Mouse (Mus musculus) heart, postnatal 25 days (tissue): Measurements from ENCODE around the gene Med11. TPM values are rescaled to one million over a fixed set of nuclear protein-coding genes. Genes with fewer than 3 reads are reported as not detected.

Experiments used
- DNase-seq: peaks from one replicate; pipeline ENCODE4 v3.0.0; 2022; ENCODE audit warnings: low spot score
- intact Hi-C: fragments of 180-260 bp; cut with DNase I; formaldehyde crosslinking; loops from one replicate; pipeline ENCODE4 v1.15.1; 2025
- microRNA-seq: library from miRNA; unstranded; fragments of <30 nt; microRNA quantifications from one replicate; pipeline ENCODE4 v1.2.0, GENCODE M21; 2022
- total RNA-seq, 2 experiments: library from RNA; stranded (reverse); gene quantifications; 2 replicates each; pipeline ENCODE4 v1.2.3; 2021

Med11 gene
- total RNA-seq, 2 experiments from 2014 or later, result 7.5 to 8.2 TPM

- intact Hi-C loops, result no loop called here
Measured at GRCm38 (mm10) chr11:70489684-70490083, 38.0 kb downstream of the Med11 start.

GRCm38 (mm10) chr11:70499566-70500475, 48.1 kb downstream of the Med11 start:
- no peak for DNase-seq

More at GRCm38 (mm10) chr11:70489684-70490083, 38.0 kb downstream of the Med11 start:
- no peak for DNase-seq

GRCm38 (mm10) chr11:70500476-70500812, 48.7 kb downstream of the Med11 start:
- intact Hi-C loops, result loop anchor here (2.0 kb wide), 1 partner anchor 42 kb away; the partner anchor contains the start of genes Cxcl16 and Zmynd15
- no peak for DNase-seq

More at GRCm38 (mm10) chr11:70499566-70500475, 48.1 kb downstream of the Med11 start:
- intact Hi-C loops, result loop anchor here (2.0 kb wide), 1 partner anchor 41 kb away; the partner anchor contains the start of genes Cxcl16 and Zmynd15

GRCm38 (mm10) chr11:70502018-70502417, 50.3 kb downstream of the Med11 start:
- DNase-seq, result no peak
- intact Hi-C loops, result no loop called here

Small RNA genes lying within 50 kb of the gene (microRNA-seq; reads per million reads assigned to microRNA genes)
- not detected for gene Mir7115

Other genes starting within 250 kb of the Med11 start
- under 1 TPM in 1 of 2 experiments, not detected in 1; 0.45 TPM for gene Slc16a11, start 239.2 kb upstream of the Med11 start, total RNA-seq
- 1 to 10 TPM; 4.2 to 4.8 TPM for gene Slc16a13, start 230.9 kb upstream of the Med11 start, total RNA-seq
- 10 to 100 TPM; 20.0 to 22.3 TPM for gene Bcl6b, start 222.1 kb upstream of the Med11 start, total RNA-seq
- 10 to 100 TPM; 31.4 to 36.7 TPM for gene 0610010K14Rik, start 214.0 kb upstream of the Med11 start, total RNA-seq
- gene Gm21988, start 212.1 kb upstream of the Med11 start, total RNA-seq, result 1 to 10 TPM; 2.1 to 2.3 TPM
- gene Rnasek, start 212.1 kb upstream of the Med11 start, total RNA-seq, result 100 to 1,000 TPM in 1 of 2 experiments, 10 to 100 TPM in 1; 87.9 to 103 TPM
- gene Alox12, start 196.6 kb upstream of the Med11 start, total RNA-seq, result 1 to 10 TPM; 3.1 to 3.7 TPM
- gene Alox12e, start 129.3 kb upstream of the Med11 start, total RNA-seq, result under 1 TPM in 1 of 2 experiments, not detected in 1; 0.14 TPM
- gene Alox15, start 99.9 kb upstream of the Med11 start, total RNA-seq, result 1 to 10 TPM; 4.8 to 5.4 TPM
- 10 to 100 TPM; 17.9 to 21.1 TPM for gene Pelp1, start 41.9 kb upstream of the Med11 start, total RNA-seq
- 10 to 100 TPM in 1 of 2 experiments, 1 to 10 TPM in 1; 9.0 to 11.6 TPM for gene Arrb2, start 19.3 kb upstream of the Med11 start, total RNA-seq
- 1 to 10 TPM; 2.3 to 2.7 TPM for gene Zmynd15, start 7.5 kb downstream of the Med11 start, total RNA-seq
- gene Cxcl16, start 8.1 kb downstream of the Med11 start, total RNA-seq, result 1 to 10 TPM; 8.4 to 9.4 TPM
- 1 to 10 TPM in 1 of 2 experiments, under 1 TPM in 1; 0.78 to 1.7 TPM for gene Tm4sf5, start 53.3 kb downstream of the Med11 start, total RNA-seq
- gene Vmo1, start 62.7 kb downstream of the Med11 start, total RNA-seq, result not detected
- not detected for gene Gltpd2, start 67.3 kb downstream of the Med11 start, total RNA-seq
- 100 to 1,000 TPM; 227 to 230 TPM for gene Psmb6, start 73.4 kb downstream of the Med11 start, total RNA-seq
- gene Gm40193, start 81.0 kb downstream of the Med11 start, total RNA-seq, result not detected
- gene Pld2, start 88.1 kb downstream of the Med11 start, total RNA-seq, result 1 to 10 TPM; 6.5 to 7.4 TPM
- gene Mink1, start 111.0 kb downstream of the Med11 start, total RNA-seq, result 10 to 100 TPM; 43.6 to 46.3 TPM
- not detected for gene 4930544D05Rik, start 163.9 kb downstream of the Med11 start, total RNA-seq
- gene Chrne, start 167.3 kb downstream of the Med11 start, total RNA-seq, result not detected
- gene Gp1ba, start 187.2 kb downstream of the Med11 start, total RNA-seq, result under 1 TPM; 0.36 to 0.42 TPM
- 10 to 100 TPM; 48.0 to 54.0 TPM for gene Rnf167, start 195.3 kb downstream of the Med11 start, total RNA-seq
- 100 to 1,000 TPM; 550 to 562 TPM for gene Slc25a11, start 195.6 kb downstream of the Med11 start, total RNA-seq
- 100 to 1,000 TPM; 290 to 310 TPM for gene Pfn1, start 202.7 kb downstream of the Med11 start, total RNA-seq
- gene Eno3, start 205.3 kb downstream of the Med11 start, total RNA-seq, result 1,000 to 10,000 TPM; 2,028 to 2,111 TPM
- 10 to 100 TPM; 89.8 to 99.5 TPM for gene Spag7, start 217.5 kb downstream of the Med11 start, total RNA-seq
- gene Camta2, start 236.2 kb downstream of the Med11 start, total RNA-seq, result 10 to 100 TPM; 36.3 to 42.1 TPM
- gene Inca1, start 248.2 kb downstream of the Med11 start, total RNA-seq, result 1 to 10 TPM; 6.4 to 8.1 TPM
- gene Kif1c, start 248.6 kb downstream of the Med11 start, total RNA-seq, result 100 to 1,000 TPM; 451 to 452 TPM